Mouse (Mus musculus) ES-Bruce4 (cell line): Measurements from ENCODE around the gene Hoxd10. TPM values are rescaled to one million over a fixed set of nuclear protein-coding genes. Genes with fewer than 3 reads are reported as not detected.

ENCODE experiments used
- H3K27ac ChIP-seq: 2 replicates; pipeline ENCODE4 v1.5.1; 2012; ENCODE audit warnings: low read length, inconsistent platforms; ENCODE audit not compliant: insufficient read depth
- H3K27me3 ChIP-seq: 2 replicates; pipeline ENCODE4 v1.6.1; 2012; ENCODE audit warnings: mild to moderate bottlenecking, low read length, inconsistent platforms; ENCODE audit not compliant: control insufficient read depth, poor library complexity, insufficient read depth, severe bottlenecking
- H3K36me3 ChIP-seq: 2 replicates; pipeline ENCODE4 v1.6.1; 2012; ENCODE audit warnings: inconsistent platforms, mild to moderate bottlenecking, low read length, moderate library complexity; ENCODE audit not compliant: control insufficient read depth, poor library complexity, insufficient read depth, severe bottlenecking
- H3K4me1 ChIP-seq: one replicate; pipeline ENCODE4 v1.8.1; 2011; ENCODE audit warnings: low read length; ENCODE audit not compliant: control insufficient read depth, insufficient read depth
- H3K4me3 ChIP-seq: 2 replicates; pipeline ENCODE4 v1.5.1; 2011; ENCODE audit warnings: low read depth, mild to moderate bottlenecking, low read length
- H3K9ac ChIP-seq: 2 replicates; pipeline ENCODE4 v1.6.1; 2012; ENCODE audit warnings: low read depth, mild to moderate bottlenecking, inconsistent platforms; ENCODE audit not compliant: poor library complexity, severe bottlenecking
- H3K9me3 ChIP-seq: replicated peaks from 2 replicates; pipeline ENCODE4 v1.6.1; 2012; ENCODE audit warnings: mild to moderate bottlenecking, low read length, inconsistent platforms; ENCODE audit not compliant: control insufficient read depth, poor library complexity, insufficient read depth, severe bottlenecking
- CTCF ChIP-seq: IDR thresholded peaks from one replicate; pipeline ENCODE4 v1.8.1; 2011; ENCODE audit warnings: low read depth, low read length
- EP300 ChIP-seq: IDR thresholded peaks from 2 replicates; pipeline ENCODE4 v1.6.1; 2011; ENCODE audit warnings: low read depth, low read length; ENCODE audit not compliant: insufficient read depth
- POLR2A ChIP-seq: IDR thresholded peaks from one replicate; pipeline ENCODE4 v1.8.1; 2011; ENCODE audit warnings: low read length; ENCODE audit not compliant: insufficient read depth
- polyA plus RNA-seq: library from polyadenylated mRNA; stranded (reverse); fragments of >200 nt; gene quantifications from 2 replicates; pipeline ENCODE4 v1.2.4, GENCODE M21; 2011; ENCODE audit warnings: low read depth; ENCODE audit not compliant: missing spikeins, insufficient read depth, insufficient read length

Hoxd10 gene
- polyA plus RNA-seq, 1 experiment = not detected

- Histone ChIP-seq H3K9ac (no peak overlapping the region), H3K4me1 (no peaks in the 10 kb centered on the region), H3K27me3 (peaks cover 57% of the 10 kb centered on the region), H3K9me3 (no peaks in the 10 kb centered on the region), H3K4me3 (no peak overlapping the region), H3K36me3 (no peaks in the 10 kb centered on the region), H3K27ac (no peak overlapping the region)
- TF ChIP-seq CTCF (peak; percentile 21), POLR2A (no peak)
Measured at GRCm38 (mm10) chr2:74686301-74686987, 5.3 kb upstream of the Hoxd10 start.

GRCm38 (mm10) chr2:74686988-74687697 lies 4.6 kb upstream of the Hoxd10 start:
- Histone ChIP-seq H3K4me3 (no peak overlapping the region), H3K27me3 (peaks cover 58% of the 10 kb centered on the region), H3K9ac (no peak overlapping the region), H3K27ac (no peak overlapping the region), H3K36me3 (no peaks in the 10 kb centered on the region), H3K9me3 (no peaks in the 10 kb centered on the region), H3K4me1 (no peaks in the 10 kb centered on the region)
- TF ChIP-seq EP300 = no peak
- TF ChIP-seq POLR2A = no peak
- TF ChIP-seq CTCF = no peak

DNA sequence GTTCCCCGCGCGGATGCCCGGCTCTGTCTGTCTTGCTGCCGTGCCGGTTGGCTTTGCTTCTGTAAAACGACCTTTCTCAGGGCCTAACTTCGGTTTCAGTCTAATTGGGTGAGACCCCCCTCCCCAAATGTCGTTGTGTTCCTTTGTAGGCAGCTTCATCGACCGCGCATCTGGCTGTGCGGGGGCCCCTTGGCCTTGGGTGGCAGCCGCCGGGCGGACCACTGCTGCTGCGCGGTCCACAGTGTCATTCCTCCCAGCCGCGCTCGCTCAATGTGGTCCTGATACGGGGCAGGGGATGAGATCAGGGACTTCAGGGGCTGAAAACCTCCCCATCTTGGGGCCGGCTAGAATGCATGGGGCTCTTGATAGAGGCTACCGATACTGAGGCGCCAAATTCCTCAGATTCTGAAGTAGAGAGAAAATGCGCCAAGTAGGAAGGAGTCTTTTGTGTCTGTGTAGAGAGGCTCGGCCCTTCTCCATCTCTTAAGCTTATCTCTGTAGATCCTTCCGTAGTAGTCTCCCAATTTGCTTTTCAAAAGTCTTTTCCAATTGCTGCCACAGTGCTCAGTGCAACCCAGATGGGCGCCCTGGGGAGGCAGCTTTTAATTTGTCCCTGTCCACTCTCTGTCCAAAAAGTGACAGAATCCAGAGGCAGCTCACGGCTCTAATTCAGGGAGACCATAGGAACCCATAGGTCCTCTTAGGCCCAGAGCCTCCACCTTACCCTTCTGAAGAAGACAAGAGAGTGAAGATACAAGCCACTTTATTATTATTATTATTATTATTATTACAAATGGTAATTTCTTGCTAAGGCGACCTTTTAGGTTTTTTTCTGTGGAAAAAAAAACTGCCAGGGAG lies 3.8 kb upstream of the Hoxd10 start:
- H3K9me3 ChIP-seq = no peaks in the 10 kb centered on the region
- no peak for TF ChIP-seq CTCF
- no peak for TF ChIP-seq EP300
- TF ChIP-seq POLR2A = no peak
- H3K4me1 ChIP-seq = no peaks in the 10 kb centered on the region
- no peak overlapping the region for H3K9ac ChIP-seq
- peaks cover 60% of the 10 kb centered on the region for H3K27me3 ChIP-seq
- 0 out of 2 replicates have a peak overlapping the region, but pooled peaks have one; percentile 23 for H3K4me3 ChIP-seq
- H3K36me3 ChIP-seq = no peaks in the 10 kb centered on the region
- H3K27ac ChIP-seq = no peak overlapping the region

GRCm38 (mm10) chr2:74688795-74689573 lies 2.7 kb upstream of the Hoxd10 start:
- Histone ChIP-seq H3K4me3 (no peak overlapping the region), H3K27me3 (peaks cover 62% of the 10 kb centered on the region), H3K9me3 (no peaks in the 10 kb centered on the region), H3K36me3 (no peaks in the 10 kb centered on the region), H3K4me1 (no peaks in the 10 kb centered on the region), H3K9ac (no peak overlapping the region), H3K27ac (no peak overlapping the region)
- TF ChIP-seq POLR2A (no peak), CTCF (no peak), EP300 (no peak)

DNA sequence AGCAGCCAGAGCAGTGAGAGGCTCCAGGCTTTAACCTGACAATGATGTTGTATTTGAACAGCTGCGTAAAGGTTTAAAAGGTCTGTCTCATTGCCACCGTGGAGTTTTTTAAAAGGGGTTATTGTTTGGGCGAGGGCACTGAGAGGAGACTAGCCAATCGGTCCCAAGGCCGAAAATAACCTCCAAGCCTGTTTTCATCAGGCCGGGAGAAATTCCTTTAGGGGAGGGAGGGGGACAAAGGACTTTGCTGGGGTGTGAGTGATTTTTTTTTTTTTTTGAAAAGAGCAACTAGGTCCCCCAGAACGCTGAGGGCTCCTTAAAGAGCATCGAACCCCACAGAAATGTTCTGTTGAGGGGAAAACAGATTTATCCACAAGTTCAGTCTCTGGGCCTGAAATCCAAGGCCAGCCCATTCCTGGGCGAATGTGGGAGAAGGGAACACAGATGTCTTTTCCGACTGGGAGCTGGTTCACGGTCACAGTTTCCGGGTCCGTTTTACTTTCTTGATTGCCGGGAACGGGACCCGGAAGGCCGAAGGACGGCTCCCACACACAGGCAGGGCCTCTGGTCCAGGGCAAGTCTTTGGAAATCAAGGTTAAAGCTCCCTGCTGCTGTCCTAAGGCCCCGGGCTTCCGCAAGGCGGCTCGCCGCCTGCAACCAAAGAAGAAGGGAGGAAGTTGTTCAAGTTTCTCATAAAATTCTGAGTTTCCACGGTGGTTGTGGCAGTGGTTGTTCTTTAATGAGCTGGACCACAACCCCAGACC lies 2.0 kb upstream of the Hoxd10 start:
- H3K4me3 ChIP-seq = no peak overlapping the region
- no peak overlapping the region for H3K27ac ChIP-seq
- H3K4me1 ChIP-seq = no peaks in the 10 kb centered on the region
- H3K9me3 ChIP-seq = no peaks in the 10 kb centered on the region
- no peak overlapping the region for H3K9ac ChIP-seq
- H3K36me3 ChIP-seq = no peaks in the 10 kb centered on the region
- H3K27me3 ChIP-seq = peaks cover 57% of the 10 kb centered on the region
- TF ChIP-seq POLR2A = no peak
- TF ChIP-seq CTCF = no peak
- no peak for TF ChIP-seq EP300
